Mouse (Mus musculus): ENCODE measurements at regions not wholly inside any gene's neighbourhood (a gene's known extent, or its start where the extent isn't known, plus 50 kb on each side); places are given as distances from the start of the nearest gene placed in this dataset.
"Not testable (repeated sequence)": the region's sequence is repeated elsewhere in the genome, so short reads cannot be mapped to it uniquely, and the experiment has no call there.

DNA sequence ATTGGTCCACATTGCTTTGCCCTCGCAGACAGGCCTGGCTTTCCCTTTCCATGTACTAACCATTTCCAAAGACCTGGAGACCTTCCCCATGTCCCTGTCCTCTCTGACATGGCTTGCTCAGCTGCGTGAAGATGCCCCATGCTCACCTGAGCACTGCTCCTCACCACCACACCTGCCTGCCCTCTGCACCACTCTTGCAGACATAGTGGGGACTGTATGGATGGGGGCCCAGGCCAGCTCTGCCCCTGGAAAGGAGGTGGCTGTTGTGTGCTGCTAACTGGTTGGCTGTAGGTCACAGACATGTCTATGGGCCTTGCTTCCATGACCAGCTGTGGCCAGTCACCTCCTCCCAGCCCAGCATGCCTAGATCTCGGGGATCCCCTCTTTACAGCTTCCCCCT is 108.7 kb downstream of the Bod1 start:
- H3K36me3 ChIP-seq = no peaks in the 10 kb centered on the region
- no peak for ATAC-seq (ENCODE audit: insufficient read depth, low FRiP score, low read depth)
- H3K27ac ChIP-seq = no peak overlapping the region
- no peaks in the 10 kb centered on the region for H3K9me3 ChIP-seq
- WGBS = 75% methylated on average over 3 of the region's 3 CpGs
- H3K9ac ChIP-seq = no peak overlapping the region
- no peak overlapping the region for H3K4me2 ChIP-seq
- no peaks in the 10 kb centered on the region for H3K27me3 ChIP-seq (replicated peaks)
- H3K4me1 ChIP-seq = peaks cover 12% of the 10 kb centered on the region
- H3K4me3 ChIP-seq (replicated peaks) = no peak overlapping the region

DNA sequence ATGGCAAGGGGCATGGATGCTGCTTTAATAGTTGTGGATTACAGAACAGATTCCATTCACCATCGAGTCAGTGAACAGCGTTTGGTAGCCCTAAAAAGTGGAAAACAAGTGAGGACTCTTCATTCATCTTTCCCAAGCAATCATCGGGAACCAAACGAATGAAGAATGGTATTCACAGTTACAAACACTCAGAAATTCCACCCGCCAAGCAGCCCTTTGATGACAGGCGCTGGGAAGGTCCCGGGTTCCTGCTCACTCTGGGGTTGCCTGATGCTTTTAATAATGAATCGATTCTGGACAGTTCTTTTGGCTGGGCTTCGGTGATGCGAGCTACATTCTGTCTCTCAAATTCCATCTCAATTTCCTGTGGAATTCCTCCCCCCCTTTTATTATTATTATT is 110.9 kb downstream of the Bod1 start:
- H3K27ac ChIP-seq = no peak overlapping the region
- peaks cover 12% of the 10 kb centered on the region for H3K4me1 ChIP-seq
- H3K4me3 ChIP-seq (replicated peaks) = no peak overlapping the region
- no peak for ATAC-seq (ENCODE audit: insufficient read depth, low FRiP score, low read depth)
- no peaks in the 10 kb centered on the region for H3K27me3 ChIP-seq (replicated peaks)
- H3K4me2 ChIP-seq = no peak overlapping the region
- no peak overlapping the region for H3K9ac ChIP-seq
- 71% methylated on average over 10 of the region's 10 CpGs for WGBS
- no peaks in the 10 kb centered on the region for H3K9me3 ChIP-seq
- H3K36me3 ChIP-seq = no peaks in the 10 kb centered on the region

DNA sequence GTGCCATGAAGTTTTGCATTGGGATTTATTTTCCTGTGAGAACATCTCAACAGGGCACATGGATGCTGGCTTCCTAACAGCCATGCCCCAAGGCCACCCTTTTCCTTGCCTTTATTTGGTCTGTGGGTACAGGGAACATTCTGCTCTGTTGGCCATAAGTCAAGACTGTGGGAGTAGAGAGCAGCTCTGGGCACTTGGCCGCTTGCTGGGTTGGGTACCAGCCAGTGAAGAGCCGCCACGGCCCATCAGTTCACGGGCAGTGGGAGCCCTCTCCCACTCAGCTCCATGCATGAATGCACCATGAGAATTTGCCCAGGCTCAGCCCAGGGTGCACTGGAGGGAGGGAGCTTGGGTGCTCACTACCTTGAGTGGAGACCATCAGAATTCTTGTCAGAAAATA is 116.6 kb downstream of the Bod1 start:
- H3K4me2 ChIP-seq = no peak overlapping the region
- ATAC-seq (ENCODE audit: insufficient read depth, low FRiP score, low read depth) = no peak
- no peak overlapping the region for H3K4me3 ChIP-seq (replicated peaks)
- H3K4me1 ChIP-seq = no peaks in the 10 kb centered on the region
- no peak overlapping the region for H3K27ac ChIP-seq
- H3K27me3 ChIP-seq (replicated peaks) = no peaks in the 10 kb centered on the region
- 74% methylated on average over 4 of the region's 4 CpGs for WGBS
- H3K9ac ChIP-seq = no peak overlapping the region
- no peaks in the 10 kb centered on the region for H3K36me3 ChIP-seq
- no peaks in the 10 kb centered on the region for H3K9me3 ChIP-seq

DNA sequence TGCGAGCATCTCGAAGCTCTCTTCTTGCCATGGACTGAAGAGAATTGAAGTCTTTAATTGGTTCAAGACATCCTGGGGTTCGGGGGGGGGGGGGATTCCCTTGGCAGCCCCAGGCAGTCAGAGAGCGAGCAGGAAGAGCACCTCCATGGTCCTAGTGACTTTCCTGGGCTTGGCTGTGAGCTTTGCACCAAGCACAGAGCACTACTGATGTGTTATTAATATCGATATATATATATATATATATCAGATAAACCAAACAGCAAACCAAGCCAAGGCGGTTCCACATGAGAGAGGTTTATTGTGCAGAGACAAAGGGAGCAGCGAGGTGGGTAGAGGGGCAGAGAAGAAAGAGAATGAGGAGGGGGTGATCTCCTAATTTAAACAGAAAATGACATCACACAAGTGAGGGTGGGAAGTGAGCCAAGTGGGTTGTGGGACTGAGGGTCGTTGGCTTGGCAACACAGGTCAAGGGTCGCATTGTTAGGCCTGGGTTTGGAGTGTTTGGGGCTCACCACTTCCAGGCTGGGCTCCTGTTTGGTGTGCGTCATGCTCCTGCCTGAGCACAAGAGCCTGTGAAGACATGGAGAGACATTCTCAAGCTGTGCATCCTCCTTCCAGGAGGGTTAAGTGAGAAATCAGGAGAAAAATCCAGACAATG is 119.9 kb downstream of the Bod1 start:
- 68% methylated on average over 10 of the region's 10 CpGs for WGBS
- Histone ChIP-seq H3K36me3 (no peaks in the 10 kb centered on the region), H3K4me1 (no peaks in the 10 kb centered on the region), H3K27me3 (replicated peaks) (no peaks in the 10 kb centered on the region), H3K4me3 (replicated peaks) (no peak overlapping the region), H3K27ac (no peak overlapping the region), H3K4me2 (no peak overlapping the region), H3K9ac (no peak overlapping the region), H3K9me3 (no peaks in the 10 kb centered on the region)
- ATAC-seq (ENCODE audit: insufficient read depth, low FRiP score, low read depth) = no peak

DNA sequence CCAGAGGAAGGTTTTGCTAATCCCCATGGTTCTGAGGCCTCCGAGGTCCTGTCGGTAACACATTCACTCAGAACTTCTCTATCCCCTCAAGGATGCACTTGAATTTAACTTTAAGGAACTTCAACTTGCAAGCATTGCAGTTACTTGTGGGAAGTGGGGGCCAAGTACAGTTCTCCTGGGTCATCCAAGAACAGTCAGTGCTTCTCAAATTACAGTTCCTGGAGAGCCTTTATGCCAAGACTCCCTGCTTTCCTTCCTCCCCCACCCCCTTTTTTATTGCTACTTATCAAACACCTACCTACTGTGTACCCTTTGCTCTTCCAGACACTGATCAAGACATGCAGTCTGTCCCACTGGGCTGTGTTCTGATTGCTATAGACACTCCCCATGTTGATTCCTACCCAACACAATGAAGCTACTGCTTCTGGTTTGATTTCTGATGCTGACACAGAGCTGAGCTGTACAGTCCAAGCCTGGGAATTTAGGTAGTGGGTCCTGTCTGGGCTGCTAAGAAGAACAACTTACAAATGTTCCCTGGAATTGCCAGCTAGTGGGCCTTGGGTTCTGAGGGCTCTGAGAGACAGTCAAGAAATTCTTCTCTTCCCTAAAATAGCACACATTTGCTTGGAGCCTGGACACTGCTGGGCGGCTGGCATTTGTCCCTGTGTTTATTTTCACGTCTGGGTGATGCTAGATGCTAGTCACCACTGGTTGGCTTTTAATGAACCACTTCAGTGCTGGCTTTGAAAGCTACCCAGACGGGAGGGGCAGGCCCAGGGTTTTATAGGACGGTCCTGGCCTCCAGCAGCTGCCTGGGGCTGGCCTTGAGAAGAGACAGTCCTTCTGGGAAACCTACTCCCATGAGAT is 120.7 kb downstream of the Bod1 start:
- Histone ChIP-seq H3K27ac (no peak overlapping the region), H3K9me3 (no peaks in the 10 kb centered on the region), H3K4me1 (no peaks in the 10 kb centered on the region), H3K27me3 (replicated peaks) (no peaks in the 10 kb centered on the region), H3K9ac (no peak overlapping the region), H3K36me3 (no peaks in the 10 kb centered on the region), H3K4me3 (replicated peaks) (no peak overlapping the region), H3K4me2 (no peak overlapping the region)
- WGBS = 42% methylated on average over 6 of the region's 6 CpGs
- ATAC-seq (ENCODE audit: insufficient read depth, low FRiP score, low read depth) = peak; percentile 43; the same call in 1 of the 2 replicates

DNA sequence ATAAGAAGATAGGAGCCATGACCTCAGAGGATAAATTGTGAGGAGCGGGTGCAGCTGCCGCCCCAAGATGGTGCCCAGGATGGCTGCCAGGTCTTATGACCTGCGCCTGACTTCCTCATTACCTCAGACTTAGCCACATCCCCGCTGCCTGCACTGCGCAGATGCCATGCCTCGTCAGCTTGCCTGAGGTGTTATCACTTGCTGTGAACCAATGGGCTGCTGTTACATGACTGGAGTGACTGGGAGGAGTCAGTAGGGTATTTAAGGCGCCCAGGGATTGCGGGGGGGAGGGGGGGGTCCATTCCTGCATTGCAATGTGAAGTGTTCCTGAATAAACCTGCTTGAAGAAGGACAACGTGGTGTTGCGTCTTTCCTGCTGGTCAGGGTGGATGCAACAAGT is 126.2 kb downstream of the Bod1 start:
- H3K4me2 ChIP-seq; H3K27ac ChIP-seq; H3K4me1 ChIP-seq; H3K9ac ChIP-seq; ATAC-seq (ENCODE audit: insufficient read depth, low FRiP score, low read depth); H3K27me3 ChIP-seq (replicated peaks); H3K4me3 ChIP-seq (replicated peaks); H3K9me3 ChIP-seq; H3K36me3 ChIP-seq: not testable (repeated sequence)
- WGBS = 84% methylated on average over 10 of the region's 10 CpGs

DNA sequence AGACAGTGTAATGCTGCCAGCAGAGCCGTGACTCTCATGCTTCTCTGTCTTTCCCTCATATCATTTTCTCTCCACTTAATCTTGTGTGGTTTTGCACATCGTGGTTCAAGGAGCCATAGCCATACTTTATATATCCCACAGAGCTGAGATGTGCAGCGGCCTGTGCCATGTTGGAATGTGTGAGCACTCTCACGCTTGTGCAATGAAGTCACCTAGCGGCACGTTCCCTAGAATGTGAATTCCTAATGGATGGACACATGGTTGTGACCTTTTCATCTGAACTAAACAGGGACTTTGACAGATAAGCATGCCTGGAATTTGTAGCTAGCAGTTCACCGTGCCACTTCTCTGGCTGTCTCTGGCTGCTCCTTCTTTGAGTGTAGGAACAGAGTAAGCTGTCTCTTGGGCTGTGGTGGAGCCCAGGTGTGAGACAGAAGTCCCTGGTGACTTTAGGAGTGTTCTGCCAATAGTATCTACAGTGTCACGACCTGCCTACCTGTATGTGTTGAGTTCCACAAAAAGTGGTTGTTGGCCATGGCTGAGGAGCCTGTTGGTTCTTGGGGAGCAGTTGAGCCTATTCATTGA is 129.0 kb downstream of the Bod1 start:
- no peak overlapping the region for H3K27ac ChIP-seq
- no peak for ATAC-seq (ENCODE audit: insufficient read depth, low FRiP score, low read depth)
- H3K4me1 ChIP-seq = no peaks in the 10 kb centered on the region
- H3K9ac ChIP-seq = no peak overlapping the region
- no peaks in the 10 kb centered on the region for H3K36me3 ChIP-seq
- WGBS = 74% methylated on average over 8 of the region's 8 CpGs
- no peaks in the 10 kb centered on the region for H3K27me3 ChIP-seq (replicated peaks)
- no peak overlapping the region for H3K4me2 ChIP-seq
- H3K4me3 ChIP-seq (replicated peaks) = no peak overlapping the region
- no peaks in the 10 kb centered on the region for H3K9me3 ChIP-seq

DNA sequence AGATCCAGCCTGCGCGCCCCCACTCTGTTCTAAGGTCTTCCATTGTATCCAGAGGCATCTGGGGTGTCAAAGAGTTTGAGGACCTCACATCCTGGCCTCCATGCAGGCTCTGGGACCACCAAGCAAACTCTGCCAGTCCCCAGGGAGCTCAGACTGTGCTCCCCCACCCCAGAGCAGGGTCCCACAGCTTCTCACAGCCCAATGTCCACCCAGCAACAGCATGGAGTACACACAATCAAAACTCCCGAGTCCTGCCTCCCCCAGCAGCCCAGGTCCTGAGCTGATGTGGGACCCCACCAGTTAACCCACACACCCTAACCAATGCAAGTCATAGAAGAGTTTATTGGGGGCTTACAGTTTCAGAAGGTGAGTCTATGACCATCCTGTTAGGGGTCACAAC is 130.3 kb downstream of the Bod1 start:
- no peaks in the 10 kb centered on the region for H3K4me1 ChIP-seq
- H3K4me3 ChIP-seq (replicated peaks) = no peak overlapping the region
- ATAC-seq (ENCODE audit: insufficient read depth, low FRiP score, low read depth) = no peak
- H3K36me3 ChIP-seq = no peaks in the 10 kb centered on the region
- H3K9me3 ChIP-seq = no peaks in the 10 kb centered on the region
- H3K27ac ChIP-seq = no peak overlapping the region
- no peak overlapping the region for H3K9ac ChIP-seq
- 93% methylated on average over 3 of the region's 3 CpGs for WGBS
- no peak overlapping the region for H3K4me2 ChIP-seq
- no peaks in the 10 kb centered on the region for H3K27me3 ChIP-seq (replicated peaks)

DNA sequence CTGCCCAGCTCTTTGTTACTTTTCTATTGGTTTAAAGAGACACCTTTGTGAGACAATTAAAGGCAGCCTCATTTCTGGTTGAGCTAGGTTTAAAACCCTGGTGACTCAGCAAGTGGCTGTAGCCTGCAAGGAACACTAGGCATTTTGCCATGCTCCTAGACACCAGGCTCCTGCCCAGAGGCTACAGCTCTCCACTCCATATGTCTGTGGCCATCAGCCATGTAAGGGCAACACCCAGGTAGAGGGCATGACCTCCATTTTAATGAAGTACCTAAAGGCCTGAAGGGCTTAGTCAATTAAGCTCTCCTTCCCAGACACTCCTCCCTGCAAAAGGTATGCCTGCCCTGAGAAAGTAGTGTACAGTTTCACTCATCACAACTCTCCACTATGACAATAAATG is 130.9 kb downstream of the Bod1 start:
- Histone ChIP-seq H3K4me2 (no peak overlapping the region), H3K27me3 (replicated peaks) (no peaks in the 10 kb centered on the region), H3K9ac (no peak overlapping the region), H3K9me3 (no peaks in the 10 kb centered on the region), H3K4me1 (no peaks in the 10 kb centered on the region), H3K4me3 (replicated peaks) (no peak overlapping the region), H3K27ac (no peak overlapping the region), H3K36me3 (no peaks in the 10 kb centered on the region)
- ATAC-seq (ENCODE audit: insufficient read depth, low FRiP score, low read depth) = no peak

DNA sequence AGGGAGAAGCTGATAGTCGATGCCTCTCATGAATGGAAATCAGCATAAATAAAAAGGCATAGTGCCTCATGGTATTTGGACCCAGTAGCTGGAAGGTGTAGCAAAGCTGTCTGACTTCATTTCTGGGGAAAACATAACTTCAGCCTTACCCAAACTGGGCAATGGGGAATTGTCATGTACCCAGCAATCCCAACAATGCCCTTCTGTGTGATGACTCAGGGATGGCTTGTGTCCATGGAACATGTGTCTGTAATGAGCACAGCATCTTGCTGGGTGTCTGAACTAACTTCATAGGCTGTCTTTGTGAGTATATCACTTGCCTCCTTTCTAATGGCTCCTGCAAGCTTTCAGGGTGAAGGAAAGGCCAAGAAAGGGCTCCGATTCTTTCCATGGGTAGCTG is 140.3 kb downstream of the Bod1 start:
- WGBS = 91% methylated on average over 2 of the region's 2 CpGs
- H3K9ac ChIP-seq = no peak overlapping the region
- no peak for ATAC-seq (ENCODE audit: insufficient read depth, low FRiP score, low read depth)
- H3K4me1 ChIP-seq = no peaks in the 10 kb centered on the region
- no peak overlapping the region for H3K4me3 ChIP-seq (replicated peaks)
- no peaks in the 10 kb centered on the region for H3K27me3 ChIP-seq (replicated peaks)
- H3K27ac ChIP-seq = no peak overlapping the region
- H3K9me3 ChIP-seq = no peaks in the 10 kb centered on the region
- H3K36me3 ChIP-seq = no peaks in the 10 kb centered on the region
- no peak overlapping the region for H3K4me2 ChIP-seq

DNA sequence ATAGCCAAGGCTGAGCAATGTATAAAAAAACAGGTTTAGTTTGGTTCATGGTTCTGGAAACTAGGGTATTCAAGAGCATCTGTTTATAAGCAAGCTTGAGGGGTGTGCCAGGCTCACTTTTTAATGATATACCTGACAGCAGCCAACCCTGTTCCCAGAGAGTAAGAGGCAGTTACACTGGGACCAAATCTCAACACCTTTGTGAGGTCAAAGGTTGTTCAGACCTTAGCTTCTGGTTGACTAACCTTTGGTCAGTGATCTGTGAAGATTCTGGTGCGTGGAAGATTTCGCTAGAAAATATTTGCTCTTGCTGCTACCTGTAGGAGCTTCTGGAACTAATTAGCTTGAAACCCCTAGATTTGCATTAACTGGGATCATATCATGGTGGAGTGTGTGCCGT is 140.8 kb downstream of the Bod1 start:
- H3K36me3 ChIP-seq = no peaks in the 10 kb centered on the region
- ATAC-seq (ENCODE audit: insufficient read depth, low FRiP score, low read depth) = no peak
- WGBS = 88% methylated on average over 3 of the region's 3 CpGs
- no peak overlapping the region for H3K4me3 ChIP-seq (replicated peaks)
- H3K27me3 ChIP-seq (replicated peaks) = no peaks in the 10 kb centered on the region
- no peak overlapping the region for H3K4me2 ChIP-seq
- H3K27ac ChIP-seq = no peak overlapping the region
- H3K9ac ChIP-seq = no peak overlapping the region
- no peaks in the 10 kb centered on the region for H3K4me1 ChIP-seq
- no peaks in the 10 kb centered on the region for H3K9me3 ChIP-seq

DNA sequence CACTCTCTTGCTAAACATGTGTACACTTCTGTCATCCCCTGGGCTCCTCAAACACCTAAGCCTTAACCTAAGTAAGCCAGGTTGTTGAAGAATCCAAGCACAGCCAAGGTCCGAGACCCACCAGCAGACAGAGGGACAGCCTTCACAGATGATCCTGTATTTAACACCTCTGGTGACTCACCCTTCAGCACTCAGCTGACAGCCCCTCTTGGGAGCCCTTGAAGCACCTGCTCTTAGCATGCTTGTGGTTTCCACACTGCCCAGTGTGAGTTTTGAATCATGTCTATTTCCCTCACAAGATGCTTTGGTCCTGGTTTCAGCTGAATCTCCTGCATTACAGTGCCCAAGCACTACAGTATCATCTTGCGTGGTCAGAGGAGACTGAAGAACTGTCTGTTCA is 142.0 kb downstream of the Bod1 start:
- Histone ChIP-seq H3K9ac (no peak overlapping the region), H3K36me3 (no peaks in the 10 kb centered on the region), H3K27me3 (replicated peaks) (no peaks in the 10 kb centered on the region), H3K9me3 (no peaks in the 10 kb centered on the region), H3K4me2 (no peak overlapping the region), H3K4me3 (replicated peaks) (no peak overlapping the region), H3K27ac (no peak overlapping the region), H3K4me1 (no peaks in the 10 kb centered on the region)
- no peak for ATAC-seq (ENCODE audit: insufficient read depth, low FRiP score, low read depth)
- WGBS = 85% methylated on average over 2 of the region's 2 CpGs

Measured in stomach, embryonic 15.5 days (tissue).